Mouse (Mus musculus) neural tube, embryonic 15.5 days (tissue): ENCODE measurements around the gene Cnih3. TPM values are rescaled to one million over a fixed set of nuclear protein-coding genes. Genes with fewer than 3 reads are reported as not detected.

Experiments
- ATAC-seq: fragments of 200-750 bp; cut with Nextera tagmentation; 2 replicates; pipeline ENCODE4 v1.8.0; 2017; ENCODE audit warnings: mild to moderate bottlenecking, moderate TSS enrichment, moderate library complexity; ENCODE audit not compliant: low FRiP score
- H3K27ac ChIP-seq: fragments of 300-500 bp; sonication (generic); replicated peaks from 2 replicates; pipeline ENCODE4 v1.5.1; 2015; ENCODE audit warnings: mild to moderate bottlenecking, inconsistent platforms
- H3K27me3 ChIP-seq: fragments of 300-500 bp; sonication (generic); replicated peaks from 2 replicates; pipeline ENCODE4 v1.6.1; 2015; ENCODE audit warnings: inconsistent platforms
- H3K36me3 ChIP-seq: fragments of 300-500 bp; sonication (generic); 2 replicates; pipeline ENCODE4 v1.6.1; 2015; ENCODE audit warnings: inconsistent platforms
- H3K4me1 ChIP-seq: fragments of 300-500 bp; sonication (generic); 2 replicates; pipeline ENCODE4 v1.6.1; 2015; ENCODE audit warnings: inconsistent platforms
- H3K4me2 ChIP-seq: fragments of 300-500 bp; sonication (generic); 2 replicates; pipeline ENCODE4 v1.6.1; 2015; ENCODE audit warnings: inconsistent platforms, mild to moderate bottlenecking, moderate library complexity
- H3K4me3 ChIP-seq: fragments of 300-500 bp; sonication (generic); replicated peaks from 2 replicates; pipeline ENCODE4 v1.5.1; 2015; ENCODE audit warnings: mild to moderate bottlenecking, inconsistent platforms
- H3K9ac ChIP-seq: fragments of 300-500 bp; sonication (generic); replicated peaks from 2 replicates; pipeline ENCODE4 v1.6.1; 2015; ENCODE audit warnings: mild to moderate bottlenecking, inconsistent platforms
- H3K9me3 ChIP-seq: fragments of 300-500 bp; sonication (generic); replicated peaks from 2 replicates; pipeline ENCODE4 v1.6.1; 2016; ENCODE audit warnings: inconsistent platforms
- WGBS: fragments of 180-500 bp; shearing (Covaris S2); methylation state at CpG from one replicate; pipeline ENCODE4 v1.1.7; 2015; ENCODE audit warnings: mixed read lengths; 5-methylcytosine and 5-hydroxymethylcytosine counted together
- polyA plus RNA-seq: library from polyadenylated mRNA; unstranded; fragments of >200 nt; fragmentation: Nextera tagmentation; extraction: Ambion mirVana; gene quantifications from 2 replicates; pipeline ENCODE4 v1.2.1, GENCODE M21; 2015

Cnih3 gene
- polyA plus RNA-seq, 1 experiment from 2014 or later: 20.2 TPM

DNA sequence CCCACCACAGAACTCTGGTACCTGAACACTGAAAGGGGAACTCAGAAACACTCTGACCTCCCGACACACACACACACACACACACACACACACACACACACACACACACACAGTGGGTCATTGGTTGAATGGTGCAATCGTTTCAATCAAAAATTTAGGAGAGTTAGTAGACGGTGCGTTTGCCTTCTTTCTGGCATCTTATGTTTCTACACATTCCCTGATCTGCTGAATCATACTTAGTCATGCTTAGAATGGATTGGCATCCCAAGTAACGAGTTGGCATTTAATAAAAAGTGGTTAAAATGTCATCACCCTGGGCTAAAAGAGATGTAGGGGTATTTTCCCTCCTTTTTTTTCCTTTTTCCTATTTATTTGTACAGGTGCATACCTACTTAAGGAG lies 3.3 kb downstream of the Cnih3 start:
- no peak overlapping the region for H3K4me2 ChIP-seq
- 89% methylated on average over 5 of the region's 5 CpGs for WGBS

GRCm38 (mm10) chr1:181357870-181358269 lies 5.4 kb downstream of the Cnih3 start:
- Histone ChIP-seq H3K4me2 (no peak overlapping the region), H3K36me3 (no peaks in the 10 kb centered on the region), H3K9ac (no peak overlapping the region), H3K4me3 (no peak overlapping the region), H3K27me3 (peaks cover 17% of the 10 kb centered on the region), H3K27ac (no peak overlapping the region), H3K4me1 (peaks cover 16% of the 10 kb centered on the region), H3K9me3 (no peaks in the 10 kb centered on the region)
- WGBS: 65% methylated on average over 2 of the region's 2 CpGs
- no peak for ATAC-seq

More for the DNA sequence above, 3.3 kb downstream of the Cnih3 start:
- H3K27ac ChIP-seq: no peak overlapping the region
- no peak overlapping the region for H3K9ac ChIP-seq
- no peak for ATAC-seq
- no peaks in the 10 kb centered on the region for H3K9me3 ChIP-seq
- peaks cover 25% of the 10 kb centered on the region for H3K4me1 ChIP-seq
- no peak overlapping the region for H3K4me3 ChIP-seq
- H3K27me3 ChIP-seq: peaks cover 34% of the 10 kb centered on the region
- H3K36me3 ChIP-seq: no peaks in the 10 kb centered on the region

DNA sequence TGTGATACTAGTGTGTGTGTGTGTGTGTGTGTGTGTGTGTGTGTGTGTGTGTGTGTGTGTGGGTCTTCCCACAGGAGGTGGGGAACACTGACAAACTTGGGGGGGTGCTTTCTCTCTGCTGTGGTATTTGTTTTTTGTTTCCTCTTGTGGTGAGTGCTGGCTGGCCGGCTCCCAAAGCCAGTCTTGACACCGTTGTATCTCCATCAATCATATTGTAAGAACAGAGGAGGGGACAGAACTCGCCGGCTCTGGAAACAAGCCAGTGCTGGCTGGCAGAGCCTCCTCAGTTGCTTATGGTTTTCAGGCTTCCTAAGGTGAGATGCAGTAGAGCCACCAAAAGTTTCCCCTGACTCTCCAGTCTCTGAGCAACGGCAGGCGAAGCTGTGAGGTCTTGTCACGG lies 6.1 kb downstream of the Cnih3 start:
- 57% methylated on average over 7 of the region's 7 CpGs for WGBS
- H3K4me3 ChIP-seq: no peak overlapping the region
- H3K4me1 ChIP-seq: peaks cover 9% of the 10 kb centered on the region
- H3K27me3 ChIP-seq: peaks cover 10% of the 10 kb centered on the region
- no peaks in the 10 kb centered on the region for H3K36me3 ChIP-seq
- no peak for ATAC-seq
- no peak overlapping the region for H3K9ac ChIP-seq
- no peaks in the 10 kb centered on the region for H3K9me3 ChIP-seq
- no peak overlapping the region for H3K4me2 ChIP-seq
- no peak overlapping the region for H3K27ac ChIP-seq

DNA sequence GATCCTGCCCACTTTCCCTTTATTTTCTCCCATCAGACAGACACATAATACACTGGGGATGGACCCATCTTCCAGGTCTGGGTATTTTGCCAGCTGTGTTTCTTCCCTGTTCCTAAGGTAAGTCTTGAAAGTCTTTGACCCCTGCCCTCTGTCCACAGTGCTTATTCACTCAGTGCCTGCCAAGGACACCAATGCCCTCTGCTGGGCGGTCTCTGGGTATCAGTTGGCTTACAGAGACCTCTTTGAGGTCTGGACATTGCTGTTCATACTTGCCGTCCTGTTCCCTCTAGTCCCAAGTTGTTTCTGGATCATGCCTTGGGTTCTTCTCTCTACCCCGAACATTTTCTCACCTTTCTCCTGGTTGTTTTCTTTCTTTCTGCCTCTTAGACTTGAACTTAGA lies 8.3 kb downstream of the Cnih3 start:
- no peak for ATAC-seq
- no peaks in the 10 kb centered on the region for H3K9me3 ChIP-seq
- H3K27ac ChIP-seq: no peak overlapping the region
- no peaks in the 10 kb centered on the region for H3K4me1 ChIP-seq
- no peaks in the 10 kb centered on the region for H3K36me3 ChIP-seq
- H3K27me3 ChIP-seq: no peaks in the 10 kb centered on the region
- 84% methylated on average over 3 of the region's 3 CpGs for WGBS
- H3K9ac ChIP-seq: no peak overlapping the region
- H3K4me3 ChIP-seq: no peak overlapping the region
- H3K4me2 ChIP-seq: no peak overlapping the region

- no peaks in the 10 kb centered on the region for H3K36me3 ChIP-seq
- WGBS: 80% methylated on average over 4 of the region's 4 CpGs
- H3K27ac ChIP-seq: no peak overlapping the region
- no peaks in the 10 kb centered on the region for H3K27me3 ChIP-seq
- no peak for ATAC-seq
- H3K4me3 ChIP-seq: no peak overlapping the region
- H3K9me3 ChIP-seq: no peaks in the 10 kb centered on the region
- no peak overlapping the region for H3K9ac ChIP-seq
- H3K4me2 ChIP-seq: no peak overlapping the region
- H3K4me1 ChIP-seq: no peaks in the 10 kb centered on the region; the same call in 1 of the 2 replicates
Observed at GRCm38 (mm10) chr1:181364025-181364424, 11.6 kb downstream of the Cnih3 start.

DNA sequence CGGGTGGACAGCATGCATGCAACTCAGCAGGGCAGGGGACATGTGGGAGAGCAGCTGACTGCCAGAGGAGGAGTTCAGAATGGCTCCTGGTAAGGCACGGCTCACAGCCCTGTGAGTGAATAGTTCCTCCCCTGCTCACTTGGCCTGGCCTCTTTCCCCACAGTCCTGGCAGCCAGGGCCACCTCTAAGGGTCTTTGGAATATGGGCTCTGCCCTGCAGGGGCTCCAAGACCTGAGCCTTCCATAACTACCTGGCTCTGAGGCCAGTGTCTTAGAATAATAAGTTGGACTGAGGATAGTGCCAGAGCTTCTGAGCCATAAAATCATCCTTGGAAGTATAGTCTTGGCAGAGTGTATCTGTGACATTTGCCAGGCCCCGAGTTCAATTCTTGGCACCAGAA lies 12.9 kb downstream of the Cnih3 start:
- Histone ChIP-seq H3K9me3 (no peaks in the 10 kb centered on the region), H3K9ac (no peak overlapping the region), H3K4me1 (peaks cover 2% of the 10 kb centered on the region), H3K4me3 (no peak overlapping the region), H3K27me3 (no peaks in the 10 kb centered on the region), H3K36me3 (no peaks in the 10 kb centered on the region), H3K27ac (no peak overlapping the region), H3K4me2 (no peak overlapping the region)
- WGBS: 68% methylated on average over 3 of the region's 3 CpGs
- ATAC-seq: no peak

DNA sequence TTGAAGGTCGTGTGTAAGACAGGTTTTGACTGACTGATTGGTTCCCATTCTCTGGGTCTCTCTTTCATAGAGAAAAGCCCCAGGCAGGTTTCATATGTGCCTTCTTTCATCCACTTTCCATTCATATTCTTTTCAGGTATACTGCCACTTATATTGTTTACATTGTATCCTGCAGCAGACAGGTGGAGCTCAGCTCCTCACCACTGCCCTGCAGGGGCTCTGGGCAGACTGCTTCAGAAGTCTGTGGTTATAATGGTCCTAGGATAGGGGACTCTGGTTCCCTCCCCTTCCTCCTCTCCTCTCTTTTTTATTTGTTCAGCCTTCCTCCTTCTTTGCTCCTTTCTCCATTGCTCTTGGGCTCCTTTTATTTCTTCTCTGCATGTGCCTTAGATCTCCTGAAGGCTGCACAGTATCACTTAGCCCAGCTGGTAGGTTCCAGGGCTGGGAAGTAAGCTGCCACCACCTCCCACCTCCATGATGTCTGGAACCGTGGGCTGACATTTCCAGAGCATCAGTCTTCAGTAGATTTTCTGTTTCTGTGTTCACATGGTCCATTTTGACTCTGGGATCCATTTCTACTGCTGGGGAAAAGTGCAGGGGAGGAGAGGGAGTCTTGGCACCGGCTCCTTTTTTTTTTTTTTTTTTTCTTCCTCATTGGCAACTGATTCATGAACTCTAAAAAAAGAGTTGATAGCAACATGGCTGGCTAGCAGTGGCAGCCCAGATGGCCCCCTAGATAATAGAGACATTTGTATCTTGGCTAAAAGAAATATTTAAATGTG lies 16.6 kb downstream of the Cnih3 start:
- Histone ChIP-seq H3K4me1 (peaks cover 2% of the 10 kb centered on the region), H3K9ac (no peak overlapping the region), H3K4me3 (no peak overlapping the region), H3K36me3 (no peaks in the 10 kb centered on the region), H3K4me2 (no peak overlapping the region), H3K9me3 (no peaks in the 10 kb centered on the region), H3K27ac (no peak overlapping the region), H3K27me3 (no peaks in the 10 kb centered on the region)
- 38% methylated on average over 3 of the region's 3 CpGs for WGBS
- no peak for ATAC-seq

- Histone ChIP-seq H3K4me2 (no peak overlapping the region), H3K27ac (no peak overlapping the region), H3K4me1 (peaks cover 2% of the 10 kb centered on the region), H3K9me3 (no peaks in the 10 kb centered on the region), H3K36me3 (no peaks in the 10 kb centered on the region), H3K27me3 (no peaks in the 10 kb centered on the region), H3K4me3 (no peak overlapping the region), H3K9ac (no peak overlapping the region)
- ATAC-seq: no peak
- 82% methylated on average over 3 of the region's 3 CpGs for WGBS
Observed at GRCm38 (mm10) chr1:181370370-181370769, 17.9 kb downstream of the Cnih3 start.

GRCm38 (mm10) chr1:181371226-181371625 lies 18.8 kb downstream of the Cnih3 start:
- Histone ChIP-seq H3K27ac (no peak overlapping the region), H3K27me3 (no peaks in the 10 kb centered on the region), H3K9me3 (no peaks in the 10 kb centered on the region), H3K4me3 (no peak overlapping the region), H3K4me1 (peaks cover 2% of the 10 kb centered on the region), H3K36me3 (no peaks in the 10 kb centered on the region), H3K9ac (no peak overlapping the region), H3K4me2 (no peak overlapping the region)
- WGBS: 84% methylated on average over 4 of the region's 4 CpGs
- ATAC-seq: no peak

DNA sequence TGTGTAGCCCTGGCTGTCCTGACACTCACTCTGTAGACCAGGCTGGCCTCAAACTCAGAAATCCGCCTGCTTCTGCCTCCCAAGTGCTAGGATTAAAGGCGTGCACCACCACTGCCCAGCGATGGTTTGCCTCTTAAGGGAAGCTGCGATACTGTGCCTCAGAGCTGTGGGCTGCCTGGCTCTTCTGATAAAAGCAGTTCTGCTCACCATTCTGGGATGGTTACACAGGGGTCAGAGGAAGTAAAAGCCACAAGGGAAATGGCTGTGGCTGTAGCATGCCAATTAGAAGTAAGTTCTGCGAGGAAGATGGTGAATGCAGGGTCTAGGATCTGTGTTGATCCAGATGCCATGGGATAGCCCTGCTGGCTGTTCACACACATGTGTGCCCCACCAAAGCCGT lies 19.9 kb downstream of the Cnih3 start:
- Histone ChIP-seq H3K4me3 (no peak overlapping the region), H3K4me1 (peaks cover 2% of the 10 kb centered on the region), H3K27me3 (no peaks in the 10 kb centered on the region), H3K36me3 (no peaks in the 10 kb centered on the region), H3K9me3 (no peaks in the 10 kb centered on the region), H3K4me2 (no peak overlapping the region), H3K9ac (no peak overlapping the region), H3K27ac (no peak overlapping the region)
- 81% methylated on average over 6 of the region's 6 CpGs for WGBS
- no peak for ATAC-seq

- Histone ChIP-seq H3K9ac (no peak overlapping the region), H3K4me1 (peaks cover 1% of the 10 kb centered on the region; the same call in 1 of the 2 replicates), H3K9me3 (no peaks in the 10 kb centered on the region), H3K4me2 (no peak overlapping the region), H3K27me3 (no peaks in the 10 kb centered on the region), H3K36me3 (no peaks in the 10 kb centered on the region), H3K27ac (no peak overlapping the region), H3K4me3 (no peak overlapping the region)
- no peak for ATAC-seq
- WGBS: 76% methylated on average over 9 of the region's 9 CpGs
Observed at GRCm38 (mm10) chr1:181374627-181375374, 22.4 kb downstream of the Cnih3 start.

- Histone ChIP-seq H3K9me3 (no peaks in the 10 kb centered on the region), H3K4me1 (0 out of 2 replicates have a peak, but pooled peaks cover under 1% of the 10 kb centered on the region), H3K4me2 (no peak overlapping the region), H3K36me3 (no peaks in the 10 kb centered on the region), H3K27ac (no peak overlapping the region), H3K27me3 (no peaks in the 10 kb centered on the region), H3K4me3 (no peak overlapping the region), H3K9ac (no peak overlapping the region)
- WGBS: 61% methylated on average over 8 of the region's 8 CpGs
- ATAC-seq: no peak; the same call in 1 of the 2 replicates
Observed at GRCm38 (mm10) chr1:181376431-181376830, 24.0 kb downstream of the Cnih3 start.
